Mouse (Mus musculus) heart, embryonic 12.5 days (tissue): ENCODE measurements around the gene Gna15. TPM values are rescaled to one million over a fixed set of nuclear protein-coding genes. Genes with fewer than 3 reads are reported as not detected.
A peak's percentile ranks its signal among the peaks of the same experiment; 100 is the strongest.

ENCODE experiments used
- ATAC-seq: fragments of 200-750 bp; cut with Nextera tagmentation; 2 replicates; pipeline ENCODE4 v1.8.0; 2017; ENCODE audit warnings: moderate TSS enrichment, moderate library complexity; ENCODE audit not compliant: insufficient number of reproducible peaks, low FRiP score
- H3K27ac ChIP-seq: fragments of 300-500 bp; sonication (generic); 2 replicates; pipeline ENCODE4 v1.5.1; 2016; ENCODE audit warnings: mild to moderate bottlenecking, moderate library complexity; ENCODE audit not compliant: poor library complexity, severe bottlenecking
- H3K27me3 ChIP-seq: fragments of 300-500 bp; sonication (generic); replicated peaks from 2 replicates; pipeline ENCODE4 v1.6.1; 2016; ENCODE audit warnings: mild to moderate bottlenecking, moderate library complexity
- H3K36me3 ChIP-seq: fragments of 300-500 bp; sonication (generic); 2 replicates; pipeline ENCODE4 v1.6.1; 2016; ENCODE audit warnings: mild to moderate bottlenecking, moderate library complexity
- H3K4me1 ChIP-seq: fragments of 300-500 bp; sonication (generic); replicated peaks from 2 replicates; pipeline ENCODE4 v1.6.1; 2016; ENCODE audit warnings: mild to moderate bottlenecking
- H3K4me2 ChIP-seq: fragments of 300-500 bp; sonication (generic); 2 replicates; pipeline ENCODE4 v1.6.1; 2016; ENCODE audit warnings: mild to moderate bottlenecking, moderate library complexity
- H3K4me3 ChIP-seq: fragments of 300-500 bp; sonication (generic); 2 replicates; pipeline ENCODE4 v1.5.1; 2016; ENCODE audit warnings: mild to moderate bottlenecking
- H3K9ac ChIP-seq: fragments of 300-500 bp; sonication (generic); 2 replicates; pipeline ENCODE4 v1.6.1; 2016; ENCODE audit warnings: mild to moderate bottlenecking, moderate library complexity
- H3K9me3 ChIP-seq: fragments of 300-500 bp; sonication (generic); replicated peaks from 2 replicates; pipeline ENCODE4 v1.6.1; 2016; ENCODE audit warnings: mild to moderate bottlenecking, moderate library complexity
- WGBS: fragments of 180-500 bp; shearing (Covaris S2); methylation state at CpG from one replicate; pipeline ENCODE4 v1.1.7; 2016; 5-methylcytosine and 5-hydroxymethylcytosine counted together
- polyA plus RNA-seq: library from polyadenylated mRNA; unstranded; fragments of >200 nt; fragmentation: Nextera tagmentation; extraction: Ambion mirVana; gene quantifications from 2 replicates; pipeline ENCODE4 v1.2.1, GENCODE M21; 2016

Gna15 gene
- polyA plus RNA-seq, 1 experiment from 2014 or later: 1.9 TPM

DNA sequence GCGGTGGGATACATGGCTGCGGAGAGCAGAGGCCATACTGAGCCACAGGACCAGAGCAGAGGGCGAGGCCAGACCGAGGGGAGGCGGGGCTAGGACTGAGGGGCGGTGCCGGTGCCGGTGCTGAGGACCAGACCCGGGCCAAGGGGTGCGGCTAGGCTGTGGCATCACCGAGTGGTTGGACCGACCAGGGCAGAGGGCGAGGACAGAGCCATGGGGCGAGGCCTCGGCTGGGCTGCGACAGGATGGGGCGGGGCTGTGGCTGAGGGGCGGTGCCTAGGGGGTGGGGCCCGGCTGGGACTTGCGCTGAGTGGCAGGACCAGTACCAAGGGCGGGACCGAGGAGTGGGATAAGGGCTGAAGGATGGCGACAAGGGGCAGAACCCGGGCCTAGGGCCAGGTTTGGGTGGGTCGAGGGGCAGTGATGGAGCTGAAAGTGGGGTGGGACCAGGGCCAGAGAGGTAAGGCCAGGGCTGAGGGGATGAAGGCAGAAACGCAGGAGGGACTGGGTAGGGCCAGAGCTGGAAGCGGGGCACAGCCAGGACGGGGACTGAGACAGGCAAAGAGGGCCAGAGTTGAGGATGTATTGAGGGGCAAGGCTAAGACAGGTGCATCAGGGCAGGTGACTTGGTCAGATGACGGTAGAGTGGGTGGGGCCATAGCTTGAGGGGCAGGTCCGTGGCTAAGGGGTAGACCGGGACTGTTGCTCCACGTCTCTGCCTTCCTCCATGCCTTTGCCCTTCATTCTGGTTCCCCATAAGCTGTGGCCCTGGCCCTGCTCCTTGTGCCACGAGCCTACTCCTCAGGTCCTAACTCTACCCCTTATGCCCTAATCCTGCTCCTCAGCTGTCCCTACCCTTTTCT lies 59.4 kb downstream of the Gna15 start:
- WGBS: 3% methylated on average over 33 of the region's 33 CpGs
- H3K36me3 ChIP-seq: no peaks in the 10 kb centered on the region
- H3K9ac ChIP-seq: no peak overlapping the region
- peaks cover 100% of the 10 kb centered on the region for H3K27me3 ChIP-seq
- H3K27ac ChIP-seq: no peak overlapping the region
- no peaks in the 10 kb centered on the region for H3K9me3 ChIP-seq
- H3K4me2 ChIP-seq: peak overlapping the region; percentile 59
- ATAC-seq: peak; percentile 65
- peak overlapping the region; percentile 33 for H3K4me3 ChIP-seq
- H3K4me1 ChIP-seq: peaks cover 7% of the 10 kb centered on the region

DNA sequence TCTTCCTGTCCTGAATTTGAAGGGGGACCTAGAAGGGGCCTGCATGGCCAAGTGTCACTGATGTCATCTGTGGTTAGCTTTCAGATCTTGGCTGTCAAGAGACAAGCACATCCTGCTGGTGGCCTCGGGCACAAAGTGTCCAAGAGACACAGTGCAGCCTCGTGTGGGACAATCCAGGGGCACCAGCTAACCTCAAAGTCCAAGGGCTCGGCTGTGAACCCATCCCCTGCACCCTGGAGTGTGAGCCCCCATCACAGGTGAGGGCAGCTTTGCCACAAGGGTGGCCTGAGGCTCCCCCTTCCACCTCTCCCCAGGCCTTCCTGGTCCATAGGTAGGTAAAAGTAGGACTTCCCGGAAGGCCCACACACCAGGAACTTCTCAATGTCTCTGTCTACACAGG lies 60.5 kb downstream of the Gna15 start:
- Histone ChIP-seq H3K4me3 (no peak overlapping the region), H3K27ac (no peak overlapping the region), H3K9me3 (no peaks in the 10 kb centered on the region), H3K4me2 (no peak overlapping the region), H3K36me3 (no peaks in the 10 kb centered on the region), H3K4me1 (peaks cover 7% of the 10 kb centered on the region), H3K27me3 (peaks cover 100% of the 10 kb centered on the region), H3K9ac (no peak overlapping the region)
- 65% methylated on average over 4 of the region's 4 CpGs for WGBS
- no peak for ATAC-seq

DNA sequence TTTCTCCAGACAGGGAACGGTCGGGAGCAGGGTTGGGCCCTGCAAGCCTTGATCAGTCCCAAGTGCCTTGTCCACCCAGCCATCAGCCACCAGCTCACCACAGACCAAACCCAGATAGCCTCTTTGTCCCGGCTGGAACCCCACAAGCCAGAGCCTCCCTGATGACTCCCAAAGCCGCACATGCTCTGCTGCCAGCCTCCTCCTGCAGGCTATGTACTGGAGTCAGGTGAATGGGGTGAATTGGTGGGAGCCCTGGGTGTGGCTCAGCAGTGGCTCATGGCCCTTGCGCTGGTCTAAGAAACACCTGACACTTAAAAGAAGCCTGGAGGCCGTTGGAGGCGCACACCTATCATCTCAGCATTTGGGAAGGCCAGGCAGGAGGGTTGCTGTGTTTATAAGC lies 61.1 kb downstream of the Gna15 start:
- peaks cover 7% of the 10 kb centered on the region for H3K4me1 ChIP-seq
- peaks cover 100% of the 10 kb centered on the region for H3K27me3 ChIP-seq
- H3K27ac ChIP-seq: no peak overlapping the region
- no peaks in the 10 kb centered on the region for H3K36me3 ChIP-seq
- H3K4me2 ChIP-seq: no peak overlapping the region
- H3K4me3 ChIP-seq: no peak overlapping the region
- WGBS: 74% methylated on average over 7 of the region's 7 CpGs
- no peaks in the 10 kb centered on the region for H3K9me3 ChIP-seq
- no peak for ATAC-seq
- H3K9ac ChIP-seq: no peak overlapping the region

DNA sequence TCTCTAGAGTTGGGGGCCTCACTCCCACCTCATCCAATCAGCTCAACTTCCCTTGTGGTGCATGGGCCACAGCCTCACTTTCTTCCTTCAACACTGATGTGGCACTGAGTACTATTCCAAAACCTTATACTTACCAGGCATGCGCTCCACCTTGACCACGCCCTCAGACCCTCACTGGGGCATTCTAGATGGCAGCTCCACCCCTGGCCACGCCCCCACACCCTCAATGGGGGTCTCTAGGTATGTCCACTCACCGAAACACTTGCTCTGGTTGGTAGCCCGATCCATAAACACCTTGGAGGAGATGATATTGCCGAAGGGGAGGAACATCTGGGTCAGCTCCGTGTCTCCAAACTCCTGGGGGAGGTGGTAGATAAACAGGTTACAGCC lies 61.6 kb downstream of the Gna15 start:
- ATAC-seq: no peak
- no peak overlapping the region for H3K9ac ChIP-seq
- H3K36me3 ChIP-seq: no peaks in the 10 kb centered on the region
- H3K4me1 ChIP-seq: peaks cover 7% of the 10 kb centered on the region
- H3K9me3 ChIP-seq: no peaks in the 10 kb centered on the region
- peaks cover 100% of the 10 kb centered on the region for H3K27me3 ChIP-seq
- 33% methylated on average over 7 of the region's 7 CpGs for WGBS
- H3K4me3 ChIP-seq: no peak overlapping the region
- no peak overlapping the region for H3K27ac ChIP-seq
- no peak overlapping the region for H3K4me2 ChIP-seq

DNA sequence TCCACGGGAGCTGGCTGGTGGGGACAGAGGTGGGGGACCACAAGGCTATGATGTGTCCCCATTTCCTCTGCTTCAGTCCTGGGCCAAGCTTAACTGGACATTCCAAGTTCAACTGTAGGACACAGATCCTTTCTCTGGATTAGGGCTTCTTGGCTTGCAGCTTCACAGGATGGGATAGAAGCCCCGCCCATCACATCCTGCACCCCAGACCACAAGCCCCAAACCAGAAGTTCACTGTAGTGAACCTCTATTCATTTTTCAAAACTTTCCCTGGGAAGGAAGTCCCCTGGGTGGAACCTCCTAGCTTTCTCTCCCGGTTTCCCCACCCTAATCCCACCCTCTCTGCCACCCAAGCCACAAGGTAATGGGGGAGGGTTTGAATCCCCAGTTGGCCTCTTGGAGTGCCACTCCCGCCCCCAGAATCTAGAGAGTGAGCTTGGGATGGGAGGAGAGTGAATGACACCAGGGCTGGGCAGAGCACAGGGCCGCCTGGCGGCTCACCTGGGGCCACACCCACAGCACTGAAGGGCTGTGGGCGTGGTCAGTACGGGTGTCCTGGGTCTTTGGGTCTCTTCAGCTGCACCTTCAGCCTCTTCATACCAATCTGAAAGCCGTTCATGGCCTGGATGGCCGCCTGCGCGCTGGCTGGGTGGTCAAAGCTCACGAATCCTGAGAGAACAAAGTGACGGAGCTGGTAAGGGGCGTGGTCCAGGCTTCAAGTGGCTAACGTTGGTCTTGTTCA lies 62.2 kb downstream of the Gna15 start:
- Histone ChIP-seq H3K9me3 (no peaks in the 10 kb centered on the region), H3K9ac (no peak overlapping the region; the same call in 1 of the 2 replicates), H3K27me3 (peaks cover 100% of the 10 kb centered on the region), H3K4me1 (peaks cover 7% of the 10 kb centered on the region), H3K27ac (no peak overlapping the region), H3K4me3 (no peak overlapping the region), H3K36me3 (no peaks in the 10 kb centered on the region), H3K4me2 (no peak overlapping the region)
- no peak for ATAC-seq
- 6% methylated on average over 16 of the region's 16 CpGs for WGBS

DNA sequence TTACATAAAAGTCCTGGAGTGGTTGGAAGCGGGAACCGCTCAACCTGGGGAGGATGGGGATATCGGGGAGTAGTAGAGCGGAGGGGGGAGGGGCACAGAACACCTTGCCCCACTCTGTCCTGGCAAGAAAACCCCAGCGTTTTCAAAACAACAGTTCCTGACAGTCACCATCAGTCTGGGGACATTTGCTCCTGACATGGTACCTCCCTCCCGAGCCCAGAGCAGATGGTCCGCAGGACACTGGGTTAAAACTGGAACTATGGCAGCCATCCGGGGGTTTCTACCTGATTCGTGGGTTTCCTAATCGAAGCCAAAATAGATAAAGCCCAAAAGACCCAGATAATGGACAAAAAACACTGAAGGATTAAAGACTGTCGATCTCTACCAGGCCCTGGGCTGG lies 63.1 kb downstream of the Gna15 start:
- no peak overlapping the region for H3K9ac ChIP-seq
- no peaks in the 10 kb centered on the region for H3K9me3 ChIP-seq
- peaks cover 7% of the 10 kb centered on the region for H3K4me1 ChIP-seq
- H3K27me3 ChIP-seq: peaks cover 100% of the 10 kb centered on the region
- H3K4me3 ChIP-seq: no peak overlapping the region
- 34% methylated on average over 11 of the region's 11 CpGs for WGBS
- no peak for ATAC-seq
- H3K4me2 ChIP-seq: no peak overlapping the region
- no peak overlapping the region for H3K27ac ChIP-seq
- no peaks in the 10 kb centered on the region for H3K36me3 ChIP-seq

DNA sequence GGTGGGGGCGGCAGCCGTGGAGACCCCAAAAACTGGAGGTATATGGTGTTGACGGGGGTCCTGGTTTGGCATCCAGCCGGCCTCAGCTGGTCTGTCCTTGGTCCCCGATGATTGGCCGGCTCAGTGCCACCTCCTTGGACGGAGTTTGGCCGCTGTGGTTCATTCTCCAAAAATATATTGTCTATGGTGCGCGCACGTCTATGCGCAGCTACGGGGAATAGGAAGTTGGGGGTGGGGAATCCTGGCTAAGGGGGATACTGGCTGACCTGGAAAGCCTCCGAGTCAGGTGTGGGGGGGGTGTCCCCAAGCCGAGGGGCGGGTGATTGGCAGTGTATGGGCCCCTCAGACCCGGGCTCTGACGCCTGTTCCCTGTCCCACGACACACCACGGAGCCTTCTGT lies 63.6 kb downstream of the Gna15 start:
- 0 out of 2 replicates have a peak overlapping the region, but pooled peaks have one; percentile 11 for H3K4me3 ChIP-seq
- no peak for ATAC-seq
- H3K4me1 ChIP-seq: peaks cover 7% of the 10 kb centered on the region
- H3K27ac ChIP-seq: no peak overlapping the region
- H3K27me3 ChIP-seq: peaks cover 100% of the 10 kb centered on the region
- no peaks in the 10 kb centered on the region for H3K9me3 ChIP-seq
- WGBS: 25% methylated on average over 20 of the region's 20 CpGs
- no peak overlapping the region; the same call in 1 of the 2 replicates for H3K4me2 ChIP-seq
- no peak overlapping the region for H3K9ac ChIP-seq
- no peaks in the 10 kb centered on the region for H3K36me3 ChIP-seq

DNA sequence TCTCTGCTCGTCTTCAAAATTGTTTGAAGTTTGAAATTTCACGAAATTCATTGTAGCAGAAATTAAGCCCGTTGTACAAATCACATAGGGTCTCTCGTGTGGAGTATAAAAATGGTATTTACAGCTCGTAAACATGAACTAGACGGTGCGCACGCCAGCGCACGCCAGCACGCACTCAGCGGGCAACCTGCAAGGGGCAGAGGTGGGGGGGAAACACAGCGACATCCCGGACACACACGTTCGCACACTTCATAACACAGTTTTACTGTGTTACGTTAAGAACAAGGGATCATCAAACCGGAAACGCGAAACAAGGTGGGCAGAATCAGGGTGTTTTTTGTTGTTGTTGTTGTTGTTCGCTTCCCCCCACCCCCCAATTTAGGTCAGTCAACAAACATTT lies 64.6 kb downstream of the Gna15 start:
- no peak for ATAC-seq
- Histone ChIP-seq H3K4me3 (no peak overlapping the region), H3K4me2 (no peak overlapping the region), H3K4me1 (peaks cover 5% of the 10 kb centered on the region), H3K27me3 (peaks cover 100% of the 10 kb centered on the region), H3K9ac (no peak overlapping the region), H3K36me3 (no peaks in the 10 kb centered on the region), H3K27ac (no peak overlapping the region), H3K9me3 (no peaks in the 10 kb centered on the region)
- WGBS: 67% methylated on average over 21 of the region's 21 CpGs

DNA sequence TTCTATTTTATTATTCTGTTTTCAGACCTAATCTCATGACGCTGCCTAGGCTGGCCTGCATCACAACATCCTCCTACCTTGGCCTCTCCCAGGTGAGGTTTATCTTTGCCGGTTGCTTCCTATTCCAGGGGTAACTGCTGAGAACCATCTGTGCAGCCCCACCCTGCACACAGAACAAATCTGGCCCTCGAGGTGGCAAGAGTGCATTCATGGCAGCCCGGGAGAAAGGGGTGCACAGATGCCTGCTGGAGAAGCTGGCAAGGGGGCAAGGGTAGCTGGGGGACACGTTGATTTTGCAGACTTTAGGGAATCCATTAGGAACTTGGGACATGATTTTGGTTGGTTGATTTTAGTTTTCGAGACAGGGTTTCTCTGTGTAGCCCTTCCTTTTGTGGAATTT lies 65.8 kb downstream of the Gna15 start:
- H3K27ac ChIP-seq: no peak overlapping the region
- no peaks in the 10 kb centered on the region for H3K36me3 ChIP-seq
- H3K27me3 ChIP-seq: peaks cover 100% of the 10 kb centered on the region
- H3K4me3 ChIP-seq: no peak overlapping the region
- ATAC-seq: no peak
- no peaks in the 10 kb centered on the region; the same call in 1 of the 2 replicates for H3K4me1 ChIP-seq
- WGBS: 81% methylated on average over 6 of the region's 6 CpGs
- H3K9me3 ChIP-seq: no peaks in the 10 kb centered on the region
- no peak overlapping the region for H3K9ac ChIP-seq
- no peak overlapping the region for H3K4me2 ChIP-seq

DNA sequence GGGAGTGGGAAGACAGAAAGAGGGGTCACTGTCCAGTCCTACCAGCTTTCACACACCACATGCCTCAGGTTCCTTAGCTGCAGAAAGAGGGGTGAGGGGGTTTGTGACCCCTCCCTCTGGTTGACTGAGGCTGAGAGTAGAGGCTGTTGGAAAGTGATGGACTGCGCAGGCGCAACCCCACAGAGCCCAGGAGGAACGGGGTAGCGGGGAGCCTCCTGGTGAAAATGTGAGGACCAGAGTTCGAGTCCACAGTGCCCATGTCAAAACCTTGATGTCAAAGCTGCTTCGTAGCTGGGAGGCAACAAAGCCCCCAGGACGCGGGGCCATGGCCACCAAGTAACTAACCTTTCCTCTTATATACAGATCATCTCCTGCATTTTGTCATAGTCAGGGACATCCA lies 66.4 kb downstream of the Gna15 start:
- H3K27me3 ChIP-seq: peaks cover 100% of the 10 kb centered on the region
- no peak overlapping the region for H3K4me3 ChIP-seq
- 80% methylated on average over 8 of the region's 8 CpGs for WGBS
- no peaks in the 10 kb centered on the region for H3K36me3 ChIP-seq
- H3K4me1 ChIP-seq: peaks cover under 1% of the 10 kb centered on the region; the same call in 1 of the 2 replicates
- no peak overlapping the region for H3K9ac ChIP-seq
- H3K27ac ChIP-seq: no peak overlapping the region
- no peak for ATAC-seq
- H3K4me2 ChIP-seq: no peak overlapping the region
- no peaks in the 10 kb centered on the region for H3K9me3 ChIP-seq

DNA sequence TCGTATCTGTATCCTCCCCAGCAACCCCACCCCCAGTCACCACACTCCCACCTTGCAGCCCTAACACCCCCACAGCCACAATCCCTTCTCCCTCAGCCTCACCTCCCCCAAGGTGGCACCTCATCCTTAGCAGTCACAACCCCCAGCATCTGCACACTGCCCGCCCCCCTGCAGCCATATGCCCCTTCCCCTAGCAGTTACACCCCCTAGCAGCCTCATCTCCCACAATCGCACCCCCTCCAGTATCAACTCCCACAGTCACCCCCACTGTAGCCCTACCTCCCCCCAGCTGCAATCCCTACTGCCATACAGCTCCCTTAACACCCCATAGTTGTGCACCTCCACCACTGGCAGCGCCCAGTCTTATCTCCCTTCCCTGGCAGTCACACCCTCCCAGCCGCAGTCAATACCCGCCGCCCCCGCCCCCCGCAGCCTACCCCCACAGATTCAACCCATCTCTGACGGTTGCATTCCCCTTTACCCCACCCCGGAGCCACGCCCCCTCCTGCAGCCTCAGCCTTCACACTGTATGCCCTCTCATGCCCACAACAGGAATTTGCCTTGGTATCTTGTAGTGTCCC lies 67.0 kb downstream of the Gna15 start:
- H3K36me3 ChIP-seq: no peaks in the 10 kb centered on the region
- WGBS: 35% methylated on average over 12 of the region's 12 CpGs
- no peak for ATAC-seq
- no peak overlapping the region for H3K27ac ChIP-seq
- H3K4me1 ChIP-seq: peaks cover 5% of the 10 kb centered on the region; the same call in 1 of the 2 replicates
- H3K4me2 ChIP-seq: no peak overlapping the region
- H3K9ac ChIP-seq: no peak overlapping the region
- H3K4me3 ChIP-seq: no peak overlapping the region
- H3K9me3 ChIP-seq: no peaks in the 10 kb centered on the region
- H3K27me3 ChIP-seq: peaks cover 100% of the 10 kb centered on the region
